Mouse (Mus musculus) frontal cortex, postnatal 14 days (tissue): ENCODE measurements around the gene Trnp1.
"Not testable (repeated sequence)": the region's sequence is repeated elsewhere in the genome, so short reads cannot be mapped to it uniquely, and the experiment has no call there.

Experiments used
- DNase-seq, 2 experiments: peaks; one replicate each; pipeline ENCODE4 v3.0.0; 2022; ENCODE audit warnings: low spot score in 2 of 2

Gene Trnp1

DNA sequence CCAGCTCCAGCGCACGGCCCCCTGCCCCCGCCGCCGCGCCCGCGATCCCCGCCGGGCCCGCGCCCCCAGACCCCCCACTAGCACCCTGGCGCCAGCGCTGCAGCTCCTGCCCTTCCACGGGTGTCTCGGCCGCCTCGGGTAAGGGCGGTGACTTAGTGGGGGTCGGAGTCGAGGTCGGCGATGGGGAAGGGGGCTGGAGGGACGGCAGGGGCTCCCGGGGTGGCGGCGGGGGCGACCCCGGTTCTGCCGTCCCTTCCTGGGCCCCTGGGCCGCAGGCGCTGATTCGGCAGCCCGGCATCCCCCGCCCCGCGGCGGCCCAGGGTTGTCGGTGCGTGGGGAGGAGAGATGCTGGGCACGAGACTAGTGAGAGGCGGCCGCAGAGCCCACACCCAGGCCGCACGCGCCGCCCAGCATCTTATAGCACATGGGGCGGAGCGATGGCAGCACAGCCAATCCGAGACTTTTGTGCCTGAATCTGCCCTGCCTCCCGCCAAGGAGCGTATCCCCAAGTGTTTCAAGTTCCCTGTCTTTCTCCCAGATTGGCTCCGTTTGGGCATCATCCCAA, at the start of gene Trnp1:
Gene Trnp1, minus strand, starts transcription at position 391 of the 565 bp plus-strand sequence.
- peak; percentile 82 to 85 for DNase-seq

DNA sequence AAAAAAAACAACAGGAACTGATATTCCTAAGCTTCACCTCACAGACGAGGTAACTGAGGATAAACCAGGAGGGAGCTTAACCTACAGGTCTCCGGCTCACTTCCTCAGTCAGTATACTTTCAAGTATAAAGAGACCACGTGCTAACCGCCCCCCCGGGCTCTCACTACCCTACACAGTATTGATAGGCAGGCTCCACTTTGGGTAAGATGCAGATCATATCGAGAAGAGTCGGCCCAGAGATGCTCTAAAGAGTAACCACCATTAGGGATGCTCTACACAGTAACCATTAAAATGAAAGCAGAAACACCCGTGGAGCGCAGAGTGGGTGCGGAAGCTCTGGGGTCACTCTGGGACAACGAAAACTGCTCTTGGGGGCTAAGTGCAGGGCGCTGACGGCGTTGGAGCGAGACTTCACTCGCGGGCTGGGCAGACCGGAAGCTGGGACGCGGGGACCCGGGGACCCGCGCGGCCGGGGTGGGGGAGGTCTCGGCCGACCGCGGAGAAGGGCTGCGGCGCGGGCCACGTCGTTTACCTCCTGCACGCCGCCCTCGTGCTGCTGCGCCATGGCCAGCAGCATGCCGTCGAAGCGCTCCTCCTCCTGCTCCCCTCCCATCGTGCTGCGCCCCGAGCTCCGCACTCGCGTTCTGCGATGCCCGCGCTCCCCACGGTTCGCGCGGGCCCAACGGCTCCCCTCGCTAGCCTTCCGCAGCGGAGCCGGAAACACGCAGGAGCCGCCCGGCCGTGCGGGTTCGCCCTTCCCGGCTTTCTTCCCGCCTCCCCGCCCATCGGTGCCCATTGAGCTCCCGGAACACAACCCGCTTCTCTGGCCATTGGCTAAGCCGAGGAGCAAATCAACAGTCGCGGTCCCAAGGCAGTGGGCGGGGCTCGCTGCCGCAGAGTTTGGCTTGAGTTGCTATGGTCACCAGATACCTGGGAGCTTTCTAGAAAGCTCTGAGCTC, 47.2 kb upstream of the Trnp1 start, which contains the start of gene Nudc:
Gene Nudc, minus strand, starts transcription at position 725 of the 960 bp plus-strand sequence.
- DNase-seq: peak; percentile 92 to 95

DNA sequence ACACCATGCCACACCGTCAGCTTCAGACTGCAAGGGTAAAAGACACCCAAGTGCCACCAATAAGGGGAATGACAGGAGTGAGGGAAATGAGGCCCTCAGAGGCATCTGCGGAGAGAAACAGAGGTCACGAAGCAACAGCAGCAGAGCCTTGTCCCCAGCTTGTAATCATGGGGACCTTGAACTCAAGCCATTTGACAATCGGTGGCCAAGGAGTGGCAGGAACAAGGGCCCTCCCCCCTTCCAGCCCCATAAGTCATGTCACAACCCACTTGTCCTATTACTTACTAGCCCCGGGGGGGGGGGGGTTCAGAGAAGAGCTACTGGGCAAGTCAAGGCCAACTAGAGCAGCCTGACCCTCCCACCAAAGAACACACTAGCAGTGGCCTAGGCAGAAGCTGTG, 38.3 kb upstream of the Trnp1 start:
- DNase-seq: no peak

DNA sequence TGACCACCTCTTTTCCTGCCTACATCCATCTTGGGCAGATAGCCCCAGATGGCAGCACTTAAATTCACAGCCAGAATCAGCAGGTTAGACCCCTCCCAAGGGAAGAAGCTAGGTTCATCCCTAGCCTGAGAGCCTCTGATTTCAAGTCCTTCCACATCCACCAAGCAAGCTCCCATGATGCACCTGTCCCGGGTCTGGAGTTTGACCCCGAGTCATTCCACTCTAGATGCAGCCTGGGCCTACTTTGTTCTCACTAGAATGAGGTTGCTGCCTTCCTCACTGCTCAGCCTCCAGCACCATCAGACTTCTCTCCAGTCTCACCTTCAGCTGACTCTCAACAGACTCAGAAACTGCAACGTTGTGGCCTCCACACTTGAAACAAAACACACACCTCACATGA, 37.7 kb upstream of the Trnp1 start:
- DNase-seq: no peak

DNA sequence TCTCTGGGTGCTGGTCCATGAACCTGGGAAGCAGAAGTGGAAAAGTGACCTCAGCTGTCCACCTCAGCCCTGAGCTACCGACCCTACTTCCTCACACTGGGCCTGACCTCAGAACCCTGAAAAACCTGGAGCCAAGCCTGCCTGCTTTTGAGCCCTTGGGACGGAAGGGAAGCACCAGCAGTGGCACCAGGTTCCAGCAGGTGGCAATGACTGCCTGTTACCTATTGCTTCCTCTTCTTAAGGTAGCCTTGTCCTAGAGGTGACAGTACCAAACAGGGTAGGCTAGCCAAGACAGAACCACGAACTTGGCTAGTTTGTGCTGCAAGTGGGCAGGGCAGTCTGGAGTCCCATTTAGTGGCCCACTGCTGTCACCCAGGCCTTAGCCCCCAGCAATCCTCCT, 34.4 kb upstream of the Trnp1 start:
- DNase-seq: no peak

DNA sequence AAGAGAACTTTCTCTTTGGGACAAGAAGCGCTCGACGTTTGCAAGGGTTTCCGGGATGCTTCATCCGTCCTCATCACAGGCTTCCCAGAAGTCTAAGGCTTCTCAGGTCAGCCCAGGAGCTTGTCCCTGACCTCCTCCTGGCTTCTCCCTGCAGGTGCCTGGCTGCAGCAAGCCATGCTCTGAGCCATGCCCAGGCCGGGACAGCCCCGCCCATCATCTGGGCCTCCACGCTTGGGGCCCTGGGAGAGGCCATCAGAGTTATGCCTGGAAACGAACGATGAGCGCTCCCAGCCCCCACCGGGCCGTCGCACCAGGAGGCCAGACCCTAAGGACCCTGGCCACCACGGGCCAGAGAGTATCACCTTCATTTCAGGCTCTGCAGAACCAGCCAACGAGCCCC, 29.4 kb upstream of the Trnp1 start:
- DNase-seq: no peak

DNA sequence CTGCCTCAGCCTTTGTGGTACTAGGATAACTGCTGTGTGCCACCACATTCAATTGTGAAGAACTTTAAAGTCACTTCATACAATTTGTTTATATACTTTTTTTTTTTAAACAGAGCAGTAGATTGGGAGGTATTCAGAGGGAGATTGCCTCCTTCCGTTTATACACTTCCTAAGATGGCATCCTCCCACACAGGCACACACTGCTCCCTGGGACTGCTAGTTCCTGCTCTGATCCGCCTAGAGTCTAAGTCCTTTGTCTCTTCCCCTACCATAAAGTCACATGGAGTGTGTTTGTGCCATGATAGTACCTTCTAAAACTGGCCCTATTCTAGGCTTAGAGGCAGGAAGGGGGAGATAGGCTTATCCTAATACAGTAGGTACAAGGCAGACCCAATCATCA, 23.2 kb upstream of the Trnp1 start:
- no peak for DNase-seq

DNA sequence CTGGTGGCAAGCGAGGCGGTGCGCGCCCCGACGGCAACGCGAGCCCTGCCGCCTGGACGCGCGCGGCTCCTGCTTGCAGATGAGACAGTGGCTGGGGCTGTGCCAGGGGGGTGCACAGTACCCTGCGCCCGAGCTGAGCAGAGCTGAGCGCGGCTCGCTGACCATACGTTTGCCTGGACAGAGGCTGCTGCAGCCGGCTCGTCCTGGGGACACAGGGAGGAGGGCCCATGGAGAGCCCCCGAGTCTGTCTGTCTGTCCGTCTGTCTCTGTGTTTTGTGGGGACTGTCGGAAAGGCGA, 21.0 kb upstream of the Trnp1 start:
- no peak for DNase-seq

DNA sequence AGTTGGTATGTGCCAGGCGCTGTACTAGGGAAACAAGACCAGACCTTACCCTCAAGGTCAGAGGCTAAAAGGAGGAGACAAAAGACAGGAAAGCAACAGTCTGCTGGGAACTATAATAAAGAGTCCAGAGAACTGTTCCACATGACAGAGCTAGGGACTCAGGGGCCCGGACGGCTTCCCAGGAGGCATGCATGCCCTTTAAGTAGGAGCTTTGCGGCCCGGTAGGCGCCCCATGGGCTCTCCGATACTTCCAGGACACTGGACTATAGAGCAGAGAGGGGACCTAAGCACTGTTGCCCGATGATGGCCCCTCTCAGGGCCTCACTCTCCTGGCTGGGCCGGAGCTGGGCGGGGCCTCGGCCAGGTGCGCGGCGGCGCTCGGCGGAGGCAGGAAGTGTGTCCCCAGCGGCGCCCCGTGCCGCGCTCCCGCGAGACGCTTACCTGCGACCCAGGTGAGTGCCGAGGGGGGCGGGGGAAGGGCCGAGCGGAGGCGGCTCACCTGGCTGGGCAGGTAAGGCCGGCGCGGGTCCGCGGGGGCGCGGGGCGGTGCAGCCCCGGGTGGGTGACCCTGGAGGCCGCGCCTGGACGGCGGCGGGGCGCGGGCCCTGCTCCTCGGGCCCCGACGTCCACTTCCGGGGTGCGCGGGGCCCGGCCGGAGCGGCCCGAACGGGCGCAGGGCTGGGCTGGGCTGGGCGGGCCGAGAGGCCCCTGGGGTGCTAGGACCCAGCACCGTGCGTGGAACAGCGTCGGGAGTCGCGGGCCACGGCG, 20.4 kb upstream of the Trnp1 start, which contains the start of gene Kdf1:
Gene Kdf1, plus strand, starts transcription at position 363 of the 768 bp plus-strand sequence.
- DNase-seq: no peak

DNA sequence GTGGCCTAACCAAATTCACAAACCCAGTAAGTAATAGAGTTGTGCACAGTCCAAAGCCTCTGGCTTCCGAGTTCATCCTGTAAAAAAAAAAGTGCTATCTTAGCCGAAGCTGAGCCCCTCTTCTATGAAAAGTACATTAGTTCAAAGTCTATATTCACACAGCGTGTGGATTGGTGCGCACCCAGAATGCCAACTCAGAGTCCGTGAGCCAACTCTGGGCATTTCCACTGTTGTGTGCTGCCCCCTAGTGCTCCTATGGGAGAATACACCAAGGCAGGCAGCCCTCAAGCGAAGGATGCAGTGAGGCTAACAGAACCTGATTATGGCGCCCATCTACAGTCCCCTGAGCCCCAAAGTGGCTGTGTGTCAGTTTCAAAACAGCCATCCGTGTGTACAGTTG, 14.6 kb upstream of the Trnp1 start:
- DNase-seq: peak; percentile 49 to 77

DNA sequence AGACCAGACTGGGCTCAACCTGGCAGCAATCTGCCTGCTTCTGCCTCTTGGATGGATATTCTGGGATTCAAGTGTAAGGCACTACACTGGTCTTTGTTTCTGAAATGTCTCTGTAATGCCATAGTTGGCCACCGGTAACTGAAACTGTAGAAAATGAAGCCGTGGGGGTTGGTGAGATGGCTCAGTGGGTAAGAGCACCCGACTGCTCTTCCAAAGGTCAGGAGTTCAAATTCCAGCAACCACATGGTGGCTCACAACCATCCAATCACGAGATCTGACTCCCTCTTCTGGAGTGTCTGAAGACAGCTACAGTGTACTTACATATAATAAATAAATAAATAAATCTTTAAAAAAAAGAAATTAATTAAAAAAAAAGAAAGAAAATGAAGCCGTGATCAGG, 14.2 kb upstream of the Trnp1 start:
- DNase-seq: not testable (repeated sequence)

DNA sequence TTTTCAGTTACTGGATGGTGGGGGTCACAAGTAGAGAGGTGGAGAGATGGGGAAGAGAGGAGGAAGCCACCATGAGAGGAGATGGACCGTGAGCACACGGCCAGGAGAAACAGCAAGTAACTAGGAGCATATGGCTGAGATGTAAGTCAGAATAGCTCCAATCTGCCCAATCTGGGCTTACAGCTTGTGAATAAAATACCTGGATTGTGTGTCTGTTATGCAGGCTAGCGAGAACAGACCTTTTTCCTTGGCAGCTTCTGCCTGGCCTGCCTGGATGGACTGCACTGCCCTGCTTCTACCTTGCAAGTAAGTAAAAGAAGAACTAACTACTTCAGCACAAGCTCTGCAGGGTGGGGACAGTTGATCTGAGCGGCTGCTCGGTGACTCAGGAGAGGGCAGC, 12.7 kb upstream of the Trnp1 start:
- no peak for DNase-seq

DNA sequence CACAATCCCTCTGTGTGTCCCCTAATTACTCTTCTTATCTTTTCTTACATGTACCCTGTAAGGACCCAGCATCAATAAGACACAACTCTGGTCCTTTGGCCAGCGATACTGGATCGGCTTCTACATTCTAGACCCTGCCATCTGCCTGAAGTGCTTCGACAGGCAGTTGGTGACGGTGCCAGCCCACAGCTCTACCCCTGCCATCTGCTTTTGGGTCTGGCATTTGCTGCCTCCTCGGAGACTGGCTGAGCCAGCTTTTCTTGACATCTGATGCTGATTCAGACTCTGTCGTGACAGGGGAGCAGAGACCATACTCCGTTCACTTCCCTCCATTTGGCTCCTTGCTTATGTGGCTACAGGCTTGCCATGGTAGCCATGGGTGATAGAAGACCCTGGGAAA, 10.6 kb upstream of the Trnp1 start:
- DNase-seq: no peak

DNA sequence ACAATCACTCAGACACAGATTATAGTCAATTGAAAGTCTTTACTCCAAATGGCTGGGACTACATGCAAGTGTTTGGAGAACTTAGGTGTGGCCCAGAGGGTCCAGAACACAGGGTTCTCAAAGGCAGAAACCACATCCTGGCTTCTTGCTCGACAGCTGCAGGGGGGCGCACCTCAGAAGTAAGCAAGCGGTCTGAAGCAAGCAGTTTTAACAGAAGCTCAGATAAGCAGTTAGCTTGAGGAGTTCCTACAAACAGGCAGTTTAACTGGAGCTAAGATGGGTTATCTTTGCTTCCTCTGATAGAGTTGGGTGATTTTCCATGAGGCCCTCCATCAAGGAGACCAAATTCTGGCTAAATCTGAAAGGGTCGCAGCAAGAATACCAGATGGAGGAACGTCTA, 8.2 kb upstream of the Trnp1 start:
- no peak for DNase-seq

DNA sequence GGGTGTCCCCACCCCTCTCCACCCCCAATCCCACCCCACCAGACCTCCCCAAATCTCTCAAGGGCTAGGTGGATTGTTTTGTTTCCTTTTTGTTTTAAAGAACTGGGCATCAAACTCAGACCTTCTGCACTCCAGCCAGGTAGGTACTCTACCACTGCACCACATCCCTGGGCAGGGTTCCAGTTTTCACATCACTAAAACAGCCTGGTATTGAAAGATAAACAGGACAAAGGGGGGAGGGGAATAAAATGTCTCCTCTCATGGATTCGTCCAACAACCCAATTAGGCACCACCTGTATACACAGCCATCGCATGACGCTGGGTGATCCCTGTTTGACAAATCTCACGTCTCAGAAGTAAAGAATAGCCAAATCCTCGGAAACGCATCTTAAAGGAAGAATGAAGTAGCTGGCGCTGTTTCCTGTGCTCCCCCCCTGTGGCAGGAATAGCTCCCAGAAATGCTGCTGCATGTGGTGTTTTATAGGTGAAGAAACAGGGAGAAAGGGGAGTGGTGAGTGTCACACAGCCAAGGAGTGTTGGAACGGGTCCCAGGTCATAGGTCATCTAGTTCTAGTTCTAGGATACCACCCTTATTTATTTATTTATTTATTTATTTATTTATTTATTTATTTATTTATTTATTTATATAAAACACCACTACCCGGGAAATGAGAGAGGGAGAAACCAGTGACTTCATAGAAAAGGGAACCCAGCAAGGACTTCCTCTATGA, 6.6 kb upstream of the Trnp1 start:
- DNase-seq: no peak

DNA sequence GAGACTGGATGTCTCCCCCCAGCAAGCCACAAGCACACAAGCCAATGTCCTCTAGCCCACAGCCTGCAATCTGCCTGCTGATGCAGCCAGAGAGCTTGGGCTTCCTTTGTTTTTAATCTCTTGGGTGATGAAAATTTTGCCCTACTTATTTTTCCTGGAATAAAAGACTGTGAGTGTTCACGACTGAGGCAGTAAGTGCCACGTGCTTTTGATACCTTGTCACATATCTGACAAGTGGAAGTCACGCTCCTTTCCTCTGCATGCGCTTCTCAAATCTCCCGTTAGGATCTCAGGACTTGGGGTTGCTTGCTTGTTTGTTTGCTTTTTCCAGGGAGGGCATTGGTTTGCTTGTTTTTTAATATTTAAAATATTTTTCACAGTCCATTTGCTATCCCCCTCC, 6.0 kb upstream of the Trnp1 start:
- no peak for DNase-seq

DNA sequence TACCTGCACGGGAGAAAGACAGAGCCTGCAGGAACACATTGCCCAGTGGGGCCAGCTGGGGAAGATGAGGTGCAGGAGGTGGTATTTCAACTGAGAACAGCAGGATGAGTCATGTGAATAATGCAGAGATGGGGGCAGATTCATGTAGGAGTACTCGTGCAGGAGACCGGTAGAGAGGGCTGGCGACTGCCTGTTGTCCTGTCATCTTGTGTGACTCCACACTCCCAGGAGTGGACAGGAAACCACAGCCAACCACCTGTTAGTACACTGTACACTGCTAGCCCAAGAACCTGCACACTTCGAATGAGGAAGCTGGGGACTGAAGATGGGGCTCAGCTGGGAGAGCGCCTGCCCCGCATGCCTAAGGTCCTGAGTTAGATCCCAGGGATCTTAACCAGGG, 3.2 kb upstream of the Trnp1 start:
- DNase-seq: no peak

DNA sequence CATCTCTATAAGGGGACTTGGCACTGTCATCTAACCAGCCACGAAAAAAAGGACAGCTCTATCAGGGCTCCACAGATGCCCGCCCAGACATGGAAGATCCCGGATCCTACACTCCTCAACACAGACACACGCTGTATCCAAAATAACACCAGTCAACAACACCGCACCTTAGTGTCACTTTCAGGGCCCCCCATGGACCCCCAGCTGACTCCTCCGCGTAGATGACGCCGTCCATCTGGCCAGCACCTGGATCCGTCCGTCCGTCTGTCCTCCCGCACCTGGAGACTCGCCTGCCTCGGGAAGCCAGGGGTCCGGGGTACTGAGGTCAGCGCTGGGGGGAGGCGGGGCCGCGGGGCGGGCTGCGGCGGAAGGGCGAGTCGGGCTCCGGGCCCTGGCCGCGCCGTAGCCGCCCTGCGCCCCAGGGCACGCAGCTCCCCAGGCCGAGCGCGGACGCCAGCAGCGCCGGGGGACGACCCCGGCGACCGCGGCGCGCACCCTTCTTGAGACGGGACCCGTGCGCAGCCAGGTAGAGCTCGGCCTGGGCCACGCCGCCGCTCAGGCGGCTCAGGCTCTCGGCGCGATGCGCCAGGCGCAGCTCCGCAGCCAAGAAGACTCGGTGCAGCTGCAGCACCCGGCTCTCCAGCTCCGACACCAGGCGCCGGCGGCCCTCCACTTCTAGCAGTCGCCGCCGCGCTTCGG, 740 bp downstream of the Trnp1 start:
- no peak for DNase-seq

DNA sequence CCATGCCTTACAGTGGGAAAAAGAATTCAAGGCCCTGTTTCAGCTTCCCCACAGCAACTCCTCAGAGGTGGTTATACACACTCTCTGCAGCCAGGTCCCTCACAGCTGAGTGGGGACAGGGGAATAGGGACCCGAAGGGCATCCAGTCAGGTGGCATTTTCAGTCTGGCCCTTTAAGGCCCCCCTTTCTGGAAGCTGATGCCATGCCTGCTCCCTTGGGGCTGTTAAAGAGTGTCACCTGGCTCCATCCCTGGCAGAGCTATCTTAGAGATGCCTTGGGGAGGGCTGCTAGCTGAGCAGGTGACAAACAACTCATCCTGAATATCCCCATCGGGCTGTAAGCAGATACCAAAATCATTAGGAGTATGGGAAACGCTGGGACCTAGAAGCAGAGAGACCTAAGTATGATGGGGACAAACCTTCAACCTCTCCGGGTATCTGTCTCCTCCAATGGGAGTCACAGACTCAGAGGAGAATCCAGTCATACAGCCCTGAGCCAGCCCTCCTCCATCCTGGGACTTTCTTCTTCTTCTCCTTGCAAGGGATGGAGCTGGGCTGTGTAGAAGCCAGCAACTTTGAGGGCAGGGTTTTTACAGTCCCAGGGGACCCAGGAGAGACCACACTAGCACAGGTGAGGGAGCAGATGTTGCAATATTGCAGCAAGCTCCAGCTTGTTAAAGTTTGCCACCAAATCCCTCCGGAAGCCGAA, 1.5 kb downstream of the Trnp1 start:
- DNase-seq: no peak

DNA sequence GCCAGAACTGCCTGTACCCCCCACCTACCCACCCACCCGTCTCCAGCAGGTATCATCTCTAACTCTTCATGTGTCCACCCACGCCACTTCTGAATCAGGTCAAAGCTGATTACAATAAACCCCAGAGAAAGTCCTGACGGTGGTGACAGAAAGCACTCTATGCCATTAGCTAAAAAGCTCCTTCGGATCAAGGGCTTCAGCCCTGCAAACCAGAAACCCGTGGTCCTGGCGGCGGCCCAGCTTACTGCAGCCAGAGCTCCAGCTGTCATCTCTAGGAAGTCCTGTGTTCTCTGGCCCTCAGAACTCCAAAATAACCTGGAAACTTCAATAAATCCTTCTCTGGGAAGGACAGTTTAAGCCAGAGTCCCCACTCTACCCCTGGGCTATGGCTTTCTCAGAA, 2.6 kb downstream of the Trnp1 start:
- no peak for DNase-seq

DNA sequence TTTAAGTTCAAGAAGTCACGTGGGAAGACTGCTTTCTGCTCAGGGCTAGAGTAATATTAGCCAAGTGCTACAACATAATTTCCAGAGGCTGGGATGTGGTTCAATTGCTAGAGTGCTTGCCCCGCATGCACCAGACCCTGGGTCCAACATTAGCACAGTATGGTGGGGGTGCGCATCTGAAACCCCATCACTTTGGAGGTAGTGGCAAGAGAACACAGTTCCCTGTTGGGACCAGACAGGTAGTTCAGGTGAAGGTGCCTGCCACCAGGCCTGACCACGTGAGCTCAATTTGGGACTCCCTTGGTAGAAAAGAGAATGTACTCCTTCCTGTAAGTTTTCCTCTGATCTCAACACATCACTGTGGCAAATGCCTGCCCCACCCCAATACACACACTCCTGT, 3.5 kb downstream of the Trnp1 start:
- DNase-seq: no peak
